Mouse (Mus musculus) embryonic facial prominence, embryonic 14.5 days (tissue): ENCODE measurements around the gene Atrnl1. TPM values are rescaled to one million over a fixed set of nuclear protein-coding genes. Genes with fewer than 3 reads are reported as not detected.

Source experiments
- ATAC-seq: fragments of 200-750 bp; cut with Nextera tagmentation; 2 replicates; pipeline ENCODE4 v1.8.0; 2017; ENCODE audit warnings: low read depth, moderate number of reproducible peaks, moderate TSS enrichment
- DNase-seq: peaks from one replicate; pipeline ENCODE4 v3.0.0-alpha.2; 2015; ENCODE audit warnings: low spot score
- H3K27ac ChIP-seq: fragments of 300-500 bp; sonication (generic); replicated peaks from 2 replicates; pipeline ENCODE4 v1.5.1; 2014; ENCODE audit warnings: low read depth, mild to moderate bottlenecking, low read length, moderate library complexity
- H3K27me3 ChIP-seq: fragments of 300-500 bp; sonication (generic); replicated peaks from 2 replicates; pipeline ENCODE4 v1.6.1; 2014; ENCODE audit warnings: low read length; ENCODE audit not compliant: control insufficient read depth, insufficient read depth
- H3K36me3 ChIP-seq: fragments of 300-500 bp; sonication (generic); 2 replicates; pipeline ENCODE4 v1.6.1; 2014; ENCODE audit warnings: low read length, mixed read lengths; ENCODE audit not compliant: control insufficient read depth, insufficient read depth
- H3K4me1 ChIP-seq: fragments of 300-500 bp; sonication (generic); 2 replicates; pipeline ENCODE4 v1.6.1; 2014; ENCODE audit warnings: antibody characterized with exemption, low read length; ENCODE audit not compliant: control insufficient read depth, insufficient read depth
- H3K4me2 ChIP-seq: fragments of 300-500 bp; sonication (generic); 2 replicates; pipeline ENCODE4 v1.6.1; 2014; ENCODE audit warnings: low read depth, mild to moderate bottlenecking, low read length, moderate library complexity, mixed read lengths
- H3K4me3 ChIP-seq: fragments of 300-500 bp; sonication (generic); 2 replicates; pipeline ENCODE4 v1.5.1; 2014; ENCODE audit warnings: low read depth, mild to moderate bottlenecking, low read length
- H3K9ac ChIP-seq: fragments of 300-500 bp; sonication (generic); 2 replicates; pipeline ENCODE4 v1.6.1; 2014; ENCODE audit warnings: low read depth, mild to moderate bottlenecking, low read length, moderate library complexity, mixed read lengths
- H3K9me3 ChIP-seq: fragments of 300-500 bp; sonication (generic); 2 replicates; pipeline ENCODE4 v1.6.1; 2016; ENCODE audit warnings: low read length; ENCODE audit not compliant: control insufficient read depth
- WGBS: fragments of 180-500 bp; shearing (Covaris S2); extraction: QIAGEN DNeasy Blood & Tissue Kit; methylation state at CpG from one replicate; pipeline ENCODE4 v1.1.7; 2014; 5-methylcytosine and 5-hydroxymethylcytosine counted together
- polyA plus RNA-seq: library from polyadenylated mRNA; unstranded; fragments of >200 nt; fragmentation: Nextera tagmentation; extraction: Ambion mirVana; gene quantifications from 2 replicates; pipeline ENCODE4 v1.2.1, GENCODE M21; 2014

Gene Atrnl1
- polyA plus RNA-seq, 1 experiment from 2014 or later: 7.2 TPM

GRCm38 (mm10) chr19:58017468-58017867, 406.6 kb downstream of the Atrnl1 start:
- DNase-seq (peak; percentile 34), ATAC-seq (peak; percentile 33; the same call in 1 of the 2 replicates)
- H3K9me3 ChIP-seq: no peaks in the 10 kb centered on the region
- no peak overlapping the region; the same call in 1 of the 2 replicates for H3K27ac ChIP-seq
- H3K9ac ChIP-seq: no peak overlapping the region
- 99% methylated on average over 3 of the region's 3 CpGs for WGBS
- peaks cover 7% of the 10 kb centered on the region for H3K4me1 ChIP-seq
- no peak overlapping the region for H3K4me3 ChIP-seq
- no peaks in the 10 kb centered on the region for H3K36me3 ChIP-seq
- no peak overlapping the region for H3K4me2 ChIP-seq
- H3K27me3 ChIP-seq: no peaks in the 10 kb centered on the region

GRCm38 (mm10) chr19:58018698-58019097, 407.9 kb downstream of the Atrnl1 start:
- DNase-seq: no peak
- Histone ChIP-seq H3K27me3 (no peaks in the 10 kb centered on the region), H3K36me3 (no peaks in the 10 kb centered on the region), H3K27ac (no peak overlapping the region), H3K4me3 (no peak overlapping the region), H3K9me3 (no peaks in the 10 kb centered on the region), H3K4me1 (peaks cover 7% of the 10 kb centered on the region), H3K4me2 (no peak overlapping the region), H3K9ac (no peak overlapping the region)
- WGBS: 54% methylated on average over 5 of the region's 5 CpGs
- no peak for ATAC-seq

DNA sequence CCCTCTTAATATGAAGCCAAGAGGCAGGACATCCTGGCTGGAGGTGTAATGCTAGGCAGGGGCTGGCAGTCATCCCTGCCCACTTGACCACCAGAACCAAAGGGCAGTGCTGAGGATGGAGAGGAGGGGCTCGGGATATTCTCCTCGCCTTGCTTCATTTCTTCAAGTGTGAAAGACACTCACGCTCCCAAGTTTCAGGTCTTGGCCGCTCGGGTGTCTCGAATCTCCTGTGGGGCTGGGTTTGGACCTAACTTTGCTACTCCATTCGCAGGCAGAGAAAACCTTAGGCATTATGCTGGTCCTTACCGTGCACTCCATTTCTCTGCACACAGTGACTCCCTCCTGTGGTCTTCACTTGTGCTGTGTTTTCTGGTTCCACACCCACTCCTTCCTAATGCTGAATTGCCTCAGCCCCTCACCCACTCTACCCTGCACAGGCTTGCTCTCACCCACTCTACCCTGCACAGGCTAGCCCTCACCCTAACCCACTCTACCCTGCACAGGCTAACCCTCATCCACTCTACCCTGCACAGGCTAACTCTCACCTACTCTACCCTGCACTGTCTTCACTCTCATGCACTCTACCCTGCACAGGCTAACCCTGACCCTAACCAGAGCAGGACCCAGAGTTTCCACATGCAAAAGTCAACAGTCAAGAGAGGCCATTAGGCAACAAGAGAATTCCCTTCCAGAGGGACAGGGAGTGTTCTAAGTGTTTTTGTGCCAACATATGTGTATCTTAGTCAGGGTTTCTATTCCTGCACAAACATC, 410.9 kb downstream of the Atrnl1 start:
- Histone ChIP-seq H3K9me3 (no peaks in the 10 kb centered on the region), H3K36me3 (no peaks in the 10 kb centered on the region), H3K27me3 (no peaks in the 10 kb centered on the region), H3K4me3 (no peak overlapping the region), H3K9ac (no peak overlapping the region), H3K4me2 (no peak overlapping the region), H3K4me1 (peaks cover 2% of the 10 kb centered on the region), H3K27ac (no peak overlapping the region)
- DNase-seq: no peak
- ATAC-seq: no peak
- 94% methylated on average over 8 of the region's 8 CpGs for WGBS

GRCm38 (mm10) chr19:58023216-58023825, 412.5 kb downstream of the Atrnl1 start:
- no peak overlapping the region for H3K9ac ChIP-seq
- 85% methylated on average over 14 of the region's 14 CpGs for WGBS
- ATAC-seq (no peak), DNase-seq (no peak)
- H3K9me3 ChIP-seq: 0 out of 2 replicates have a peak, but pooled peaks cover 3% of the 10 kb centered on the region
- no peaks in the 10 kb centered on the region for H3K27me3 ChIP-seq
- no peaks in the 10 kb centered on the region for H3K4me1 ChIP-seq
- H3K27ac ChIP-seq: no peak overlapping the region
- H3K36me3 ChIP-seq: no peaks in the 10 kb centered on the region
- H3K4me3 ChIP-seq: no peak overlapping the region
- H3K4me2 ChIP-seq: no peak overlapping the region

DNA sequence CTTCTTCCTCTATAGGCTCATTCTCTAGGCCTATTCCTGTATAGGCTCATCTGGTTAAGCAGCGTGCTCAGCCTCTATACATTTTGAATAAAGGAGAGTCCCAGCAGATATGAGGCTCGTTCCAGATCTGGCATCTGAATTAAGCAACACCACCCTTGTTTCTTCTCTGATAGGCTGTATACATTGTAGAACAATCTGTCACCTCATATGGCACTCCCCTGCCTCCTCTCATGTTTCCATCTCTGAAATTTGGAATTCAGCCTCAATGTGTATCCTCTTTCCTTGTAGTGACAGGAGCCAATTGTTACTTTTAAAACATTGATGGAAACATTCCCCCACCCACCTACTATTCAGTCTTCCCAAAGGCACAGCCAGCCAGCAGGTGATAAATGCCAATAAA, 414.2 kb downstream of the Atrnl1 start:
- Histone ChIP-seq H3K27ac (no peak overlapping the region), H3K4me2 (no peak overlapping the region), H3K4me3 (no peak overlapping the region), H3K36me3 (0 out of 2 replicates have a peak, but pooled peaks cover 4% of the 10 kb centered on the region), H3K9me3 (peaks cover 6% of the 10 kb centered on the region; the same call in 1 of the 2 replicates), H3K4me1 (no peaks in the 10 kb centered on the region), H3K9ac (no peak overlapping the region), H3K27me3 (no peaks in the 10 kb centered on the region)
- WGBS: 80% methylated on average over 2 of the region's 2 CpGs
- no peak for ATAC-seq
- DNase-seq: no peak

DNA sequence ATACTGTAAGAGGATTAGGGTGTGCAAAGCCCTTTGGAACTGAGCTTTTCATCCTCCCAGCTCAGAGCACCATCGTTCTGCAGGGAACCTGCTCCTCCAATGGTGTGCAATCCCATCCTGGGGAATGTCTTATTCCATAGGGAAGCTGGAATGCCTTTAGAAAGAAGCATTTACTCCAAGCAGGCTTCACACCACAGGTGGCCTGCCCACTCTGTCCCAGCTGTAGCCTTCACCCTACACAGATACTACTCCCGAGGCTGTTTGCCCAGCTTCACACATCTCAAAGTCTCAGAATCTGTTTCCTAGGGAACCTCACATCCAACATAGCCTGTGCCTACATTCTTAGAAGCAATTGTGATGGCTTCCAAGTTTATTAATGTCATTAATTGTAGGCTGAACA, 418.8 kb downstream of the Atrnl1 start:
- Histone ChIP-seq H3K4me1 (no peaks in the 10 kb centered on the region), H3K9ac (no peak overlapping the region), H3K9me3 (peaks cover 12% of the 10 kb centered on the region), H3K27ac (no peak overlapping the region), H3K36me3 (peaks cover 4% of the 10 kb centered on the region; the same call in 1 of the 2 replicates), H3K27me3 (no peaks in the 10 kb centered on the region), H3K4me2 (no peak overlapping the region), H3K4me3 (no peak overlapping the region)
- no peak for DNase-seq
- 51% methylated on average over 2 of the region's 2 CpGs for WGBS
- no peak for ATAC-seq

DNA sequence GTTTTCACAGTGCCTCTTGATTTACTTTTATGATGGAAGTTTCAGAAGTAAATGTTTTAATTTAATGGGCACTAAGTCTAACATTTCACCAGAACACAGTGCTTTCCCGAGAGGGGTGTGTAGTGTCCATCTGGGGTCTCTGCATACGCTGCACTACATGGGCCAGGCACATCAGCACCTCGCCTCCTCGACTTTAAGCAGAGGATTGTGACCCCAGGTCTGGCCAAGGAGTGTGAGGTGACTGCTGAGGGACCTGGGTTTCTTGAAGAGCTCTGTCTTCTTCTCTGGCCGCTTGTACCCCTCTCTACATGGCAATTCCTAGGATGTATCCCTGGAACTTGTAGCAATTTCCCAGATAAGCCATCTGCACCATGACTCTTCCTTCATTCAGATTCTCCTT, 422.4 kb downstream of the Atrnl1 start:
- no peak for DNase-seq
- WGBS: 89% methylated on average over 5 of the region's 5 CpGs
- ATAC-seq: no peak

DNA sequence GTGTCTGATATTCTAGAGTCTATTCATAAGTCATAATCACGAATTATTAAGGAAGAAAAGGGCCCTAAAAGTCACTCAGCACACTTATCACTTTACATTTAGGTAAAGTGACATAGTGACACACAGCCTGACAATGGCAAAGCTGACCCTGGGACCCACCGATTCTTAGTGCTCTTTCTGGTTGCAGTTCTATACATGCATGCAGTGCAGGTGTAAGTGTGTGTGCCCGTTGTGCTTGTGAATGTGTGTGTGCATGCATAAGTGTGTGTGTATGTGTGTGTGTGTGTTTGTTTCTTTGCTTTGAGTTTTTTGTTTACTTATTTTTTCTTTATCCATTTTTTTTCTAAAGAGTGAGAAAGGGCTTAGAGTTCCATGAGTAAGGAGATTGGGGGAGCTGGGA, 425.3 kb downstream of the Atrnl1 start:
- no peaks in the 10 kb centered on the region for H3K9me3 ChIP-seq
- ATAC-seq (no peak), DNase-seq (no peak)
- H3K27me3 ChIP-seq: no peaks in the 10 kb centered on the region
- no peak overlapping the region for H3K4me3 ChIP-seq
- H3K4me2 ChIP-seq: no peak overlapping the region
- H3K27ac ChIP-seq: no peak overlapping the region
- 87% methylated on average over 3 of the region's 3 CpGs for WGBS
- H3K36me3 ChIP-seq: no peaks in the 10 kb centered on the region
- no peak overlapping the region for H3K9ac ChIP-seq
- H3K4me1 ChIP-seq: no peaks in the 10 kb centered on the region

More for the DNA sequence above, 422.4 kb downstream of the Atrnl1 start:
- Histone ChIP-seq H3K36me3 (peaks cover 4% of the 10 kb centered on the region; the same call in 1 of the 2 replicates), H3K9ac (no peak overlapping the region), H3K4me2 (no peak overlapping the region), H3K27me3 (no peaks in the 10 kb centered on the region), H3K4me1 (no peaks in the 10 kb centered on the region), H3K4me3 (no peak overlapping the region), H3K9me3 (peaks cover 9% of the 10 kb centered on the region), H3K27ac (no peak overlapping the region)
